Mouse (Mus musculus): ENCODE data around the gene Spata32.

DNA sequence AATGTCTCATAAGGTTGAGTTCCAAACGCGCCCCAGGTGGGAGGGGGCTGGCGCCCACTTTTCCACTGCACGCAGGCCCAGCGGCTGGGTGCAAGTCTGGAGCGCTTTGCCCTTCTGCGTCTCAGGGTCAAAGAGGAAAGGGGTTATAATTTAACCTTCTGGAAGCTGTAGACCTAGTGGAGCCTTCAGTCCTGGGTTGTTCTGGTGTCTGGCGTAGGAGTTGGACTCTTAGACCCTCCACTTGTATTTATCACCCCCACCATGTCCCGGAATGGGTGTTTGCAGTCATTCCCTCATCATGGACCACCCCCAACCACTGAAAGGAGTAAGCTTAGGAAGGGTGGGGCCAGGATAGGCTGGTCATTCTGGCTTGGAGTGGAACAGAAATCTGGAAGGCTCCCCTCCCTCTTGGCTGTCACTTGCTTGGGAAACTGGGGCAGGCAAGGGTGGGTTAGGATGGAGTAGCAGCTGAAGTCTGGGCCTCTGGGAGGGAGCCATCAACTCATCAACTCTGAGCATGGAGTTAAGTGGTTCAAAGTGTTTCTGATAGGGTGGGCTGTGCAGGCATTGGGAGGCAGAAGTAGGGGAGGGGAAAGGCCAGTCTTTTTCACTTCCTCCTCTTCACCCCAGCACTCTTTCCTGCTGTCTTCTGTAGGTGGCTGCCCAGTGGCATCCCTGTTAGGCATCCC, 46.4 kb downstream of the Spata32 start:
- TF ChIP-seq POLR2A (IDR thresholded peaks at IDR 0.05; ENCODE audit: low read depth, low read length) (no peak; the same call in none of the 2 replicates), POLR2AphosphoS2 (IDR thresholded peaks at IDR 0.05; ENCODE audit: low read depth, low read length) (no peak), MYC (IDR thresholded peaks at IDR 0.05; ENCODE audit: low read depth, low read length) (peak; percentile 61; the same call in 1 of the 2 replicates)

Measured in CH12.LX (cell line).